Mouse (Mus musculus) lung, postnatal 14 days (tissue): ENCODE measurements around the gene Dock9.

Experiments
- DNase-seq: peaks from one replicate; pipeline ENCODE4 v3.0.0; 2021

The Dock9 gene

GRCm38 (mm10) chr14:121791112-121791511 lies 6.5 kb downstream of the Dock9 start:
- DNase-seq: no peak

GRCm38 (mm10) chr14:121789273-121789672 lies 8.4 kb downstream of the Dock9 start:
- no peak for DNase-seq

- DNase-seq: no peak
These were observed 9.2 kb downstream of the Dock9 start for GRCm38 (mm10) chr14:121788451-121788850.

GRCm38 (mm10) chr14:121787430-121787829 lies 10.2 kb downstream of the Dock9 start:
- DNase-seq: no peak

- DNase-seq: no peak
These were observed 10.7 kb downstream of the Dock9 start for GRCm38 (mm10) chr14:121786900-121787299.

- no peak for DNase-seq
These were observed 12.2 kb downstream of the Dock9 start for GRCm38 (mm10) chr14:121785394-121785793.

- peak; percentile 58 for DNase-seq
These were observed 16.6 kb downstream of the Dock9 start for GRCm38 (mm10) chr14:121780942-121781531.

GRCm38 (mm10) chr14:121780144-121780913 lies 17.3 kb downstream of the Dock9 start:
- DNase-seq: no peak

- DNase-seq: no peak
These were observed 18.0 kb downstream of the Dock9 start for GRCm38 (mm10) chr14:121779620-121780019.

- no peak for DNase-seq
These were observed 20.3 kb downstream of the Dock9 start for GRCm38 (mm10) chr14:121777279-121777831.

- no peak for DNase-seq
These were observed 20.9 kb downstream of the Dock9 start for GRCm38 (mm10) chr14:121776749-121777148.

GRCm38 (mm10) chr14:121762021-121762452 lies 35.6 kb downstream of the Dock9 start:
- no peak for DNase-seq

- no peak for DNase-seq
These were observed 37.2 kb downstream of the Dock9 start for GRCm38 (mm10) chr14:121760403-121760802.

GRCm38 (mm10) chr14:121754110-121754509 lies 43.5 kb downstream of the Dock9 start:
- DNase-seq: no peak

- DNase-seq: no peak
These were observed 44.8 kb downstream of the Dock9 start for GRCm38 (mm10) chr14:121752686-121753426.

GRCm38 (mm10) chr14:121749606-121750005 lies 48.0 kb downstream of the Dock9 start:
- DNase-seq: no peak

GRCm38 (mm10) chr14:121749084-121749483 lies 48.6 kb downstream of the Dock9 start:
- DNase-seq: no peak

GRCm38 (mm10) chr14:121747360-121747759 lies 50.3 kb downstream of the Dock9 start:
- DNase-seq: no peak

GRCm38 (mm10) chr14:121743787-121744417 lies 53.7 kb downstream of the Dock9 start:
- DNase-seq: no peak

GRCm38 (mm10) chr14:121738431-121739403 lies 58.9 kb downstream of the Dock9 start:
- peak; percentile 18 for DNase-seq

GRCm38 (mm10) chr14:121737277-121737676 lies 60.4 kb downstream of the Dock9 start:
- DNase-seq: no peak

GRCm38 (mm10) chr14:121735678-121736077 lies 62.0 kb downstream of the Dock9 start:
- DNase-seq: no peak
